ENCODE assay signal across 30 mouse cellular contexts in genomic region chr15:25914160-25914559, GRCm38 (mm10).
A peak's percentile ranks its signal among the peaks of the same experiment; 100 is the strongest.
DNase-seq lines count a peak whose midpoint lies in the region; ATAC-seq lines count a peak whose summit lies in the region.
"Had no signal": no experiment of that assay in that cellular context is flagged by ENCODE, and none has a peak within 500 bp of the region (broad histone marks: within the 10 kb centered on the region; RNA-seq: fewer than 3 reads in every experiment).

No protein-coding gene starts in this region.

- H3K9ac ChIP-seq in heart, embryonic 13.5 days: peak overlapping the region; percentile 15; the same call in 1 of the 2 replicates
- H3K9ac ChIP-seq in kidney, embryonic 14.5 days (ENCODE audit: low read depth, low read length): no peak overlapping the region
- H3K9ac ChIP-seq in liver, embryonic 15.5 days: no peak overlapping the region
- H3K9ac ChIP-seq in liver, embryonic 12.5 days: no peak overlapping the region
- H3K9ac ChIP-seq: embryonic facial prominence, embryonic 13.5 days; forebrain, embryonic 15.5 days; hindbrain, embryonic 12.5 days; intestine, embryonic 15.5 days; limb, embryonic 12.5 days; liver, embryonic 14.5 days; lung, embryonic 15.5 days; midbrain, embryonic 12.5 days; neural tube, embryonic 13.5 days had no signal

- H3K4me3 ChIP-seq in heart, embryonic 13.5 days: no peak overlapping the region
- H3K4me3 ChIP-seq in kidney, embryonic 14.5 days (ENCODE audit: low read length): no peak overlapping the region
- H3K4me3 ChIP-seq in liver, embryonic 15.5 days (replicated peaks): no peak overlapping the region
- no peak overlapping the region for H3K4me3 ChIP-seq in liver, embryonic 12.5 days
- H3K4me3 ChIP-seq: embryonic facial prominence, embryonic 13.5 days; forebrain, embryonic 10.5 days; forebrain, embryonic 15.5 days; hindbrain, embryonic 12.5 days; intestine, embryonic 15.5 days; layer of hippocampus, adult 2 months; left cerebral cortex, adult 2 months; limb, embryonic 12.5 days; lung, embryonic 15.5 days; megakaryocyte, embryonic 14.5 days; midbrain, embryonic 12.5 days; neural tube, embryonic 13.5 days had no signal

- no peak overlapping the region for H3K4me2 ChIP-seq in heart, embryonic 13.5 days
- no peak overlapping the region for H3K4me2 ChIP-seq in kidney, embryonic 14.5 days (replicated peaks; ENCODE audit: low read depth, low read length)
- H3K4me2 ChIP-seq in liver, embryonic 15.5 days: peak overlapping the region; percentile 2; the same call in 1 of the 2 replicates
- no peak overlapping the region for H3K4me2 ChIP-seq in liver, embryonic 12.5 days
- H3K4me2 ChIP-seq: embryonic facial prominence, embryonic 13.5 days; forebrain, embryonic 15.5 days; hindbrain, embryonic 12.5 days; intestine, embryonic 15.5 days; limb, embryonic 12.5 days; lung, embryonic 15.5 days; midbrain, embryonic 12.5 days; neural tube, embryonic 13.5 days had no signal

- WGBS in heart, embryonic 13.5 days: 52% methylated on average over 4 of the region's 4 CpGs
- 77% methylated on average over 4 of the region's 4 CpGs for WGBS in kidney, embryonic 14.5 days
- WGBS in liver, embryonic 15.5 days (ENCODE audit: insufficient replicate concordance): 64% methylated on average over 4 of the region's 4 CpGs
- 63% methylated on average over 4 of the region's 4 CpGs for WGBS in liver, embryonic 12.5 days (ENCODE audit: insufficient replicate concordance)

- no peaks in the 10 kb centered on the region for H3K27me3 ChIP-seq in heart, embryonic 13.5 days (replicated peaks)
- H3K27me3 ChIP-seq in kidney, embryonic 14.5 days (ENCODE audit: control insufficient read depth, insufficient read depth, low read length): no peaks in the 10 kb centered on the region
- H3K27me3 ChIP-seq in liver, embryonic 15.5 days: no peaks in the 10 kb centered on the region
- H3K27me3 ChIP-seq in liver, embryonic 12.5 days (replicated peaks): no peaks in the 10 kb centered on the region
- H3K27me3 ChIP-seq: embryonic facial prominence, embryonic 13.5 days; forebrain, embryonic 15.5 days; hindbrain, embryonic 12.5 days; intestine, embryonic 15.5 days; limb, embryonic 12.5 days; lung, embryonic 15.5 days; midbrain, embryonic 12.5 days; neural tube, embryonic 13.5 days had no signal

- no peak for ATAC-seq in heart, embryonic 13.5 days (ENCODE audit: extremely low read depth, insufficient number of reproducible peaks, low FRiP score, low TSS enrichment)
- no peak for ATAC-seq in kidney, embryonic 14.5 days (ENCODE audit: low FRiP score, low TSS enrichment)
- ATAC-seq in liver, embryonic 15.5 days (ENCODE audit: insufficient read depth): no peak
- ATAC-seq in liver, embryonic 12.5 days: no peak
- ATAC-seq: forebrain, embryonic 15.5 days; hindbrain, postnatal 0 days had no signal

- DNase-seq in adrenal gland, postnatal 10 days: peak; percentile 41
- DNase-seq in adrenal gland, postnatal 4 days (ENCODE audit: low spot score in 2 of 2): no peak
- no peak for DNase-seq in heart, postnatal 14 days
- no peak for DNase-seq in kidney, postnatal 4 days
- DNase-seq: adrenal gland, postnatal 14 days; cerebellum, adult 18-20 months; cerebellum, postnatal 10 days; kidney, postnatal 10 days; lung, postnatal 4 days; thymus, adult 2 months; thymus, postnatal 36 days had no signal

- H3K36me3 ChIP-seq in heart, embryonic 13.5 days: no peaks in the 10 kb centered on the region
- no peaks in the 10 kb centered on the region for H3K36me3 ChIP-seq in kidney, embryonic 14.5 days (ENCODE audit: control insufficient read depth, insufficient read depth, low read length)
- no peaks in the 10 kb centered on the region for H3K36me3 ChIP-seq in liver, embryonic 15.5 days (replicated peaks)
- H3K36me3 ChIP-seq in liver, embryonic 12.5 days: no peaks in the 10 kb centered on the region
- H3K36me3 ChIP-seq: embryonic facial prominence, embryonic 13.5 days; forebrain, embryonic 10.5 days; forebrain, embryonic 15.5 days; G1E; hindbrain, embryonic 12.5 days; intestine, embryonic 15.5 days; limb, embryonic 12.5 days; lung, embryonic 15.5 days; midbrain, embryonic 12.5 days; neural tube, embryonic 13.5 days had no signal

- H3K9me3 ChIP-seq in heart, embryonic 13.5 days: no peaks in the 10 kb centered on the region
- H3K9me3 ChIP-seq in kidney, embryonic 14.5 days (ENCODE audit: control insufficient read depth, low read length): no peaks in the 10 kb centered on the region
- H3K9me3 ChIP-seq in liver, embryonic 15.5 days (replicated peaks): no peaks in the 10 kb centered on the region
- H3K9me3 ChIP-seq in liver, embryonic 12.5 days (replicated peaks): no peaks in the 10 kb centered on the region
- H3K9me3 ChIP-seq: embryonic facial prominence, embryonic 13.5 days; forebrain, embryonic 10.5 days; forebrain, embryonic 15.5 days; hindbrain, embryonic 12.5 days; intestine, embryonic 15.5 days; limb, embryonic 12.5 days; lung, embryonic 15.5 days; megakaryocyte, embryonic 14.5 days; midbrain, embryonic 12.5 days; neural tube, embryonic 13.5 days had no signal

- peaks cover 83% of the 10 kb centered on the region for H3K4me1 ChIP-seq in heart, embryonic 13.5 days
- H3K4me1 ChIP-seq in kidney, embryonic 14.5 days (ENCODE audit: control insufficient read depth, insufficient read depth, low read length): no peaks in the 10 kb centered on the region
- H3K4me1 ChIP-seq in liver, embryonic 15.5 days (replicated peaks): peaks cover 22% of the 10 kb centered on the region; the same call in 1 of the 2 replicates
- peaks cover 9% of the 10 kb centered on the region; the same call in 1 of the 2 replicates for H3K4me1 ChIP-seq in liver, embryonic 12.5 days
- H3K4me1 ChIP-seq: intestine, embryonic 15.5 days; neural tube, embryonic 13.5 days had no signal

- intact Hi-C loops in heart, postnatal 14 days (cut with DNase I): no loop called here

- H3K27ac ChIP-seq in heart, embryonic 13.5 days (replicated peaks): peak overlapping the region; percentile 48
- H3K27ac ChIP-seq in kidney, embryonic 14.5 days (ENCODE audit: low read depth, low read length): peak overlapping the region; percentile 55; the same call in 1 of the 2 replicates
- no peak overlapping the region for H3K27ac ChIP-seq in liver, embryonic 15.5 days (replicated peaks)
- H3K27ac ChIP-seq in liver, embryonic 12.5 days: no peak overlapping the region
- H3K27ac ChIP-seq: embryonic facial prominence, embryonic 13.5 days; forebrain, embryonic 10.5 days; forebrain, embryonic 15.5 days; hindbrain, embryonic 12.5 days; intestine, embryonic 15.5 days; left cerebral cortex, adult 2 months; limb, embryonic 12.5 days; liver, embryonic 14.5 days; lung, embryonic 15.5 days; midbrain, embryonic 12.5 days; neural tube, embryonic 13.5 days had no signal

Comparison
In these comparisons a context has a peak if more than half of its experiments do, and no peak if none do; other contexts are left out.
1. H3K27ac ChIP-seq: peak in heart, embryonic 13.5 days (single experiment) and kidney, embryonic 14.5 days (single experiment); none in liver, embryonic 15.5 days (single experiment) and liver, embryonic 12.5 days (single experiment).